Mouse (Mus musculus) cortical plate, adult 2 months (tissue): ENCODE measurements at regions not wholly inside any gene's neighbourhood (a gene's known extent, or its start where the extent isn't known, plus 50 kb on each side); places are given as distances from the start of the nearest gene placed in this dataset.

Experiments
- CTCF ChIP-seq: fragments of 200-500 bp; IDR thresholded peaks from 2 replicates; pipeline ENCODE4 v1.5.1; 2011; ENCODE audit warnings: mild to moderate bottlenecking, control low read depth, low read length; ENCODE audit not compliant: insufficient read depth; ENCODE audit errors: extremely low read depth
- POLR2A ChIP-seq: fragments of 200-500 bp; IDR thresholded peaks from 2 replicates; pipeline ENCODE4 v1.6.1; 2011; ENCODE audit warnings: mild to moderate bottlenecking, low read length, control low read depth; ENCODE audit not compliant: insufficient read depth; ENCODE audit errors: extremely low read depth

- TF ChIP-seq CTCF (no peak), POLR2A (no peak)
Observed at GRCm38 (mm10) chr15:51689498-51689897, 2195.2 kb upstream of the Gm7489 start.
